ENCODE assay signal across 8 mouse cellular contexts in the genomic region with DNA sequence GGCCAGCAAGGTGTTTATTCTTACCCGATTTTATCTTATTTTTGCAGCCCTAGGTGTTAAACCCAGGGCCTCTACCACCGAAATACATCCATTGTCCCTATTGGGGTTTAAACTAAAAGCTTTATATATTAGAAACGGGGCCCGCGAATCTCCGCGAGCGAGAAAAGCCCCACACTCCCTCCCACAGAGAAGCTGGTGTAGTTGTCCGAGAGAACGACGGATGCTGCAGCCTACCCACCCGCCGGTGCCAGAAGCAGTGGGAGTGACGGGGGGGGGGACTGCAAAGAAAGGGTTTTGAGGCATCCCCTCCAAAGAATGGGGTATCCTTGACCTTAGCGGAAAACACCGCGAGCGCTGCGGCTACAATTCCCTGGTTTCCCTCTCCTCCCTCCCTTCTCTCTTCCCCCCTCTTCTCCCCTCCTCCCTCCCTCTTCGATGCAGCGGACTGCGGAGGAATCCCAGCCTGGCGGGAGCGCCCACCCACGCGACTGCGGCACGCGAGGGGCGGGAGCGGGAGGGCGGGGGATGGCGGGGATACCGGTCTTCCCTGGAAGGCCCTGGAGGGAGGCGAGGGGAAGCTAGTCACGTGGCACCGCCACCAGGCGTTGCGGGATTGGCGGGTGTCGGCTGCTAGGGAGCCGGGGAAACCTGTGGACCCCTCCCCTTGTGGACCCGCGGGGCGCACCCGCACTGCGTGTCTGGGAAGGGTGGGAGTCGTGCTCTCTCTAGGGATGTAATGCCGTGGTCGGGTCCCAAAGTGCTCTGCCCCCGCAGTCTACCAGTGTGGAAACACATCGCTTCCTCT. TPM values are rescaled to one million over a fixed set of nuclear protein-coding genes. Genes with fewer than 3 reads are reported as not detected.
A peak's percentile ranks its signal among the peaks of the same experiment; 100 is the strongest.
DNase-seq lines count a peak whose midpoint lies in the region; ATAC-seq and TF ChIP-seq lines count a peak whose summit lies in the region.

No protein-coding gene starts in this region.

- WGBS in embryonic facial prominence, embryonic 14.5 days = under 1% methylated on average over 46 of the region's 52 CpGs
- under 1% methylated on average over 52 of the region's 52 CpGs for WGBS in heart, embryonic 14.5 days
- WGBS in liver, postnatal 0 days (ENCODE audit: insufficient replicate concordance) = 1% methylated on average over 52 of the region's 52 CpGs
- 1% methylated on average over 52 of the region's 52 CpGs for WGBS in neural tube, embryonic 13.5 days

- peaks cover 21% of the 10 kb centered on the region for H3K27me3 ChIP-seq in E14TG2a.4 (ENCODE audit: insufficient read depth, low read length)
- H3K27me3 ChIP-seq in embryonic facial prominence, embryonic 14.5 days (replicated peaks; ENCODE audit: control insufficient read depth, insufficient read depth, low read length) = peaks cover 27% of the 10 kb centered on the region
- H3K27me3 ChIP-seq in heart, embryonic 14.5 days (ENCODE audit: control insufficient read depth, insufficient read depth, low read length) = peaks cover 30% of the 10 kb centered on the region
- peaks cover 36% of the 10 kb centered on the region for H3K27me3 ChIP-seq in liver, postnatal 0 days (ENCODE audit: insufficient read depth, low read length)
- H3K27me3 ChIP-seq in neural tube, embryonic 13.5 days = peaks cover 45% of the 10 kb centered on the region

- H3K9ac ChIP-seq in embryonic facial prominence, embryonic 14.5 days (ENCODE audit: low read depth, low read length) = peak overlapping the region; percentile 73
- peak overlapping the region; percentile 75 for H3K9ac ChIP-seq in heart, embryonic 14.5 days (ENCODE audit: low read length)
- H3K9ac ChIP-seq in liver, postnatal 0 days (replicated peaks) = peak overlapping the region; percentile 59
- peak overlapping the region; percentile 73 for H3K9ac ChIP-seq in neural tube, embryonic 13.5 days

- peak overlapping the region; percentile 75 for H3K4me3 ChIP-seq in E14TG2a.4 (replicated peaks; ENCODE audit: low read length)
- peak overlapping the region; percentile 47 for H3K4me3 ChIP-seq in embryonic facial prominence, embryonic 14.5 days (ENCODE audit: low read depth, low read length)
- H3K4me3 ChIP-seq in heart, embryonic 14.5 days (ENCODE audit: control insufficient read depth in 1 of 2, insufficient read depth in 1 of 2, low read depth in 1 of 2, low read length in 2 of 2) = peak overlapping the region; percentile 60 to 66
- H3K4me3 ChIP-seq in liver, postnatal 0 days (ENCODE audit: low read depth, low read length) = peak overlapping the region; percentile 60
- peak overlapping the region; percentile 44 for H3K4me3 ChIP-seq in neural tube, embryonic 13.5 days

- H3K36me3 ChIP-seq in E14TG2a.4 (ENCODE audit: insufficient read depth, low read length) = peaks cover 8% of the 10 kb centered on the region
- no peaks in the 10 kb centered on the region for H3K36me3 ChIP-seq in embryonic facial prominence, embryonic 14.5 days (ENCODE audit: control insufficient read depth, insufficient read depth, low read length)
- no peaks in the 10 kb centered on the region for H3K36me3 ChIP-seq in heart, embryonic 14.5 days (ENCODE audit: control insufficient read depth, insufficient read depth, low read length)
- H3K36me3 ChIP-seq in liver, postnatal 0 days (replicated peaks; ENCODE audit: insufficient read depth, low read length) = no peaks in the 10 kb centered on the region
- H3K36me3 ChIP-seq in neural tube, embryonic 13.5 days = no peaks in the 10 kb centered on the region

- peaks cover 54% of the 10 kb centered on the region for H3K4me1 ChIP-seq in E14TG2a.4 (replicated peaks; ENCODE audit: low read depth, low read length)
- peaks cover 7% of the 10 kb centered on the region; the same call in 1 of the 2 replicates for H3K4me1 ChIP-seq in embryonic facial prominence, embryonic 14.5 days (ENCODE audit: control insufficient read depth, insufficient read depth, low read length)
- peaks cover 7 to 14% of the 10 kb centered on the region in 2 experiments for H3K4me1 ChIP-seq in heart, embryonic 14.5 days (ENCODE audit: control insufficient read depth in 2 of 2, insufficient read depth in 2 of 2, low read length in 2 of 2)
- peaks cover 32% of the 10 kb centered on the region for H3K4me1 ChIP-seq in liver, postnatal 0 days (ENCODE audit: insufficient read depth)
- peaks cover 25% of the 10 kb centered on the region for H3K4me1 ChIP-seq in neural tube, embryonic 13.5 days (replicated peaks)

- peak overlapping the region; percentile 94 for H3K4me2 ChIP-seq in embryonic facial prominence, embryonic 14.5 days (ENCODE audit: low read depth, low read length)
- H3K4me2 ChIP-seq in heart, embryonic 14.5 days (ENCODE audit: low read length) = peak overlapping the region; percentile 98
- H3K4me2 ChIP-seq in liver, postnatal 0 days (ENCODE audit: low read depth, low read length) = peak overlapping the region; percentile 97
- H3K4me2 ChIP-seq in neural tube, embryonic 13.5 days = peak overlapping the region; percentile 71

- peak; percentile 91 for ATAC-seq in embryonic facial prominence, embryonic 14.5 days (ENCODE audit: low read depth)
- ATAC-seq in heart, embryonic 14.5 days (ENCODE audit: insufficient number of reproducible peaks, insufficient read depth, low FRiP score, low read depth) = peak; percentile 70
- ATAC-seq in liver, postnatal 0 days = peak; percentile 54
- ATAC-seq in neural tube, embryonic 13.5 days (ENCODE audit: low read depth) = peak; percentile 94

- peak; percentile 69 for DNase-seq in adrenal gland, postnatal 25 days
- DNase-seq in embryonic facial prominence, embryonic 14.5 days (ENCODE audit: low spot score) = peak; percentile 89
- peak; percentile 75 to 80 for DNase-seq in layer of hippocampus, adult 18-20 months (ENCODE audit: low spot score in 2 of 2)
- DNase-seq in liver, postnatal 0 days = peak; percentile 48
- peak; percentile 25 for DNase-seq in urinary bladder, postnatal 10 days (ENCODE audit: low spot score)

- no peak for TF ChIP-seq CTCF in E14TG2a.4 (conservative IDR thresholded peaks at IDR 0.05; ENCODE audit: low read length)
- TF ChIP-seq CTCF in liver, postnatal 0 days (IDR thresholded peaks at IDR 0.05; ENCODE audit: low read depth) = no peak

- peak overlapping the region; percentile 59 for H3K27ac ChIP-seq in embryonic facial prominence, embryonic 14.5 days (replicated peaks; ENCODE audit: low read depth, low read length)
- H3K27ac ChIP-seq in heart, embryonic 14.5 days (replicated peaks in 1 of 2; ENCODE audit: control insufficient read depth in 1 of 2, insufficient read depth in 1 of 2, low read depth in 2 of 2, low read length in 2 of 2) = peak overlapping the region; percentile 24 to 68
- no peak overlapping the region for H3K27ac ChIP-seq in liver, postnatal 0 days (ENCODE audit: low read depth)
- peak overlapping the region; percentile 97 for H3K27ac ChIP-seq in neural tube, embryonic 13.5 days (replicated peaks)

- peaks cover 13% of the 10 kb centered on the region for H3K9me3 ChIP-seq in E14TG2a.4 (ENCODE audit: low read length)
- no peaks in the 10 kb centered on the region for H3K9me3 ChIP-seq in embryonic facial prominence, embryonic 14.5 days (ENCODE audit: control insufficient read depth, low read length)
- H3K9me3 ChIP-seq in heart, embryonic 14.5 days (ENCODE audit: control insufficient read depth, low read length) = no peaks in the 10 kb centered on the region
- H3K9me3 ChIP-seq in liver, postnatal 0 days (ENCODE audit: low read length) = no peaks in the 10 kb centered on the region
- no peaks in the 10 kb centered on the region for H3K9me3 ChIP-seq in neural tube, embryonic 13.5 days

- TF ChIP-seq EP300 in liver, postnatal 0 days (IDR thresholded peaks at IDR 0.05; ENCODE audit: low read depth) = no peak

RNA-seq across cellular contexts. Expression of gene Rnf19b, which starts 9.4 kb away (rescaled TPM):
- 20.5 and 29.8 TPM in 2 replicates for total RNA-seq in adrenal gland, postnatal 25 days (2021)
- polyA plus RNA-seq in embryonic facial prominence, embryonic 14.5 days (2014; fragmentation: Nextera tagmentation; extraction: Ambion mirVana) = 9.7 and 11.3 TPM in 2 replicates
- polyA plus RNA-seq in heart, embryonic 14.5 days (2014; fragmentation: Nextera tagmentation; extraction: Ambion mirVana) = 8.2 and 9.0 TPM in 2 replicates
- 10 to 100 TPM; 43.5 to 46.4 TPM for total RNA-seq in layer of hippocampus, adult 18-20 months (2021)
- polyA plus RNA-seq in liver, postnatal 0 days (2015; fragmentation: Nextera tagmentation; extraction: Ambion mirVana) = 5.5 and 6.0 TPM in 2 replicates
- 22.4 and 25.7 TPM in 2 replicates for polyA plus RNA-seq in neural tube, embryonic 13.5 days (2015; fragmentation: Nextera tagmentation; extraction: Ambion mirVana)

RNA-seq across cellular contexts. Expression of gene Tmem54, which starts 56.6 kb away (rescaled TPM):
- total RNA-seq in adrenal gland, postnatal 25 days (2021) = not detected in 2 replicates
- 6.9 and 8.4 TPM in 2 replicates for polyA plus RNA-seq in embryonic facial prominence, embryonic 14.5 days (2014; fragmentation: Nextera tagmentation; extraction: Ambion mirVana)
- not detected in 2 replicates for polyA plus RNA-seq in heart, embryonic 14.5 days (2014; fragmentation: Nextera tagmentation; extraction: Ambion mirVana)
- total RNA-seq in layer of hippocampus, adult 18-20 months (2021) = not detected
- polyA plus RNA-seq in liver, postnatal 0 days (2015; fragmentation: Nextera tagmentation; extraction: Ambion mirVana) = 0.26 TPM in 1 of 2 replicates, not detected in the other
- polyA plus RNA-seq in neural tube, embryonic 13.5 days (2015; fragmentation: Nextera tagmentation; extraction: Ambion mirVana) = 0.39 TPM in 1 of 2 replicates, not detected in the other

RNA-seq across cellular contexts. Expression of gene Ak2, which starts 56.9 kb away (rescaled TPM):
- 121 and 128 TPM in 2 replicates for total RNA-seq in adrenal gland, postnatal 25 days (2021)
- polyA plus RNA-seq in embryonic facial prominence, embryonic 14.5 days (2014; fragmentation: Nextera tagmentation; extraction: Ambion mirVana) = 135 and 142 TPM in 2 replicates
- 126 and 129 TPM in 2 replicates for polyA plus RNA-seq in heart, embryonic 14.5 days (2014; fragmentation: Nextera tagmentation; extraction: Ambion mirVana)
- total RNA-seq in layer of hippocampus, adult 18-20 months (2021) = 10 to 100 TPM; 24.9 TPM
- polyA plus RNA-seq in liver, postnatal 0 days (2015; fragmentation: Nextera tagmentation; extraction: Ambion mirVana) = 276 and 291 TPM in 2 replicates
- 89.3 and 92.9 TPM in 2 replicates for polyA plus RNA-seq in neural tube, embryonic 13.5 days (2015; fragmentation: Nextera tagmentation; extraction: Ambion mirVana)

Comparison
In these comparisons a context has a peak if more than half of its experiments do, and no peak if none do; other contexts are left out.
1. DNase-seq: peak in every context shown above with its lines; median percentile 89 in embryonic facial prominence, embryonic 14.5 days; 78 in layer of hippocampus, adult 18-20 months; 69 in adrenal gland, postnatal 25 days; 48 in liver, postnatal 0 days; 25 in urinary bladder, postnatal 10 days.